Mouse (Mus musculus) hindbrain, embryonic 13.5 days (tissue): Measurements from ENCODE around the gene Itpr2. TPM values are rescaled to one million over a fixed set of nuclear protein-coding genes. Genes with fewer than 3 reads are reported as not detected.

ENCODE experiments used
- ATAC-seq: fragments of 200-750 bp; cut with Nextera tagmentation; 2 replicates; pipeline ENCODE4 v1.8.0; 2017; ENCODE audit warnings: moderate TSS enrichment; ENCODE audit not compliant: low FRiP score
- H3K27ac ChIP-seq: fragments of 300-500 bp; sonication (generic); 2 replicates; pipeline ENCODE4 v1.5.1; 2015; ENCODE audit warnings: inconsistent platforms, mild to moderate bottlenecking, moderate library complexity
- H3K27me3 ChIP-seq: fragments of 300-500 bp; sonication (generic); 2 replicates; pipeline ENCODE4 v1.6.1; 2015; ENCODE audit warnings: mild to moderate bottlenecking, inconsistent platforms
- H3K36me3 ChIP-seq: fragments of 300-500 bp; sonication (generic); 2 replicates; pipeline ENCODE4 v1.6.1; 2015; ENCODE audit warnings: mild to moderate bottlenecking, inconsistent platforms
- H3K4me1 ChIP-seq: fragments of 300-500 bp; sonication (generic); replicated peaks from 2 replicates; pipeline ENCODE4 v1.6.1; 2015; ENCODE audit warnings: inconsistent platforms
- H3K4me2 ChIP-seq: fragments of 300-500 bp; sonication (generic); 2 replicates; pipeline ENCODE4 v1.6.1; 2015; ENCODE audit warnings: inconsistent platforms, mild to moderate bottlenecking, moderate library complexity
- H3K4me3 ChIP-seq: fragments of 300-500 bp; sonication (generic); 2 replicates; pipeline ENCODE4 v1.5.1; 2015; ENCODE audit warnings: mild to moderate bottlenecking, inconsistent platforms
- H3K9ac ChIP-seq: fragments of 300-500 bp; sonication (generic); 2 replicates; pipeline ENCODE4 v1.6.1; 2015; ENCODE audit warnings: mild to moderate bottlenecking, inconsistent platforms
- H3K9me3 ChIP-seq: fragments of 300-500 bp; sonication (generic); 2 replicates; pipeline ENCODE4 v1.6.1; 2016; ENCODE audit warnings: inconsistent platforms
- WGBS: fragments of 180-500 bp; shearing (Covaris S2); methylation state at CpG from one replicate; pipeline ENCODE4 v1.1.7; 2015; 5-methylcytosine and 5-hydroxymethylcytosine counted together
- polyA plus RNA-seq: library from polyadenylated mRNA; unstranded; fragments of >200 nt; fragmentation: Nextera tagmentation; extraction: Ambion mirVana; gene quantifications from 2 replicates; pipeline ENCODE4 v1.2.1, GENCODE M21; 2015

Itpr2 gene
- polyA plus RNA-seq, 1 experiment from 2014 or later: 5.5 TPM

- Histone ChIP-seq H3K36me3 (no peaks in the 10 kb centered on the region), H3K4me3 (no peak overlapping the region), H3K4me1 (peaks cover 56% of the 10 kb centered on the region), H3K27me3 (no peaks in the 10 kb centered on the region), H3K4me2 (no peak overlapping the region), H3K27ac (peak overlapping the region; percentile 81), H3K9ac (no peak overlapping the region), H3K9me3 (no peaks in the 10 kb centered on the region)
- ATAC-seq: no peak
- WGBS: 52% methylated on average over 4 of the region's 4 CpGs
Observed at GRCm38 (mm10) chr6:146113085-146113484, 388.9 kb downstream of the Itpr2 start.

GRCm38 (mm10) chr6:146112211-146112610, 389.8 kb downstream of the Itpr2 start:
- H3K4me2 ChIP-seq: no peak overlapping the region
- no peaks in the 10 kb centered on the region for H3K27me3 ChIP-seq
- no peak overlapping the region for H3K4me3 ChIP-seq
- peak; percentile 44 for ATAC-seq
- 31% methylated on average over 7 of the region's 7 CpGs for WGBS
- peaks cover 56% of the 10 kb centered on the region for H3K4me1 ChIP-seq
- no peaks in the 10 kb centered on the region for H3K9me3 ChIP-seq
- peak overlapping the region; percentile 81 for H3K27ac ChIP-seq
- no peaks in the 10 kb centered on the region for H3K36me3 ChIP-seq
- H3K9ac ChIP-seq: no peak overlapping the region

- Histone ChIP-seq H3K4me2 (no peak overlapping the region; the same call in 1 of the 2 replicates), H3K36me3 (no peaks in the 10 kb centered on the region), H3K27ac (peak overlapping the region; percentile 81), H3K9me3 (no peaks in the 10 kb centered on the region), H3K9ac (no peak overlapping the region), H3K27me3 (no peaks in the 10 kb centered on the region), H3K4me3 (no peak overlapping the region), H3K4me1 (peaks cover 56% of the 10 kb centered on the region)
- WGBS: 30% methylated on average over 6 of the region's 6 CpGs
- ATAC-seq: 0 out of 2 replicates have a peak, but pooled peaks have one; percentile 30
Observed at GRCm38 (mm10) chr6:146111781-146112180, 390.2 kb downstream of the Itpr2 start.

- Histone ChIP-seq H3K4me1 (peaks cover 56% of the 10 kb centered on the region), H3K9ac (no peak overlapping the region), H3K4me2 (peak overlapping the region; percentile 20; the same call in 1 of the 2 replicates), H3K36me3 (no peaks in the 10 kb centered on the region), H3K27ac (peak overlapping the region; percentile 81), H3K9me3 (no peaks in the 10 kb centered on the region), H3K27me3 (no peaks in the 10 kb centered on the region), H3K4me3 (no peak overlapping the region)
- 18% methylated on average over 21 of the region's 21 CpGs for WGBS
- ATAC-seq: peak; percentile 76
Observed at GRCm38 (mm10) chr6:146110832-146111741, 390.9 kb downstream of the Itpr2 start.

GRCm38 (mm10) chr6:146110425-146110824, 391.6 kb downstream of the Itpr2 start:
- Histone ChIP-seq H3K27ac (peak overlapping the region; percentile 81), H3K4me2 (no peak overlapping the region), H3K4me3 (no peak overlapping the region), H3K36me3 (no peaks in the 10 kb centered on the region), H3K9ac (no peak overlapping the region), H3K27me3 (no peaks in the 10 kb centered on the region), H3K9me3 (no peaks in the 10 kb centered on the region), H3K4me1 (peaks cover 54% of the 10 kb centered on the region)
- WGBS: 50% methylated on average over 4 of the region's 4 CpGs
- no peak for ATAC-seq

- ATAC-seq: no peak
- no peak overlapping the region for H3K4me3 ChIP-seq
- no peak overlapping the region for H3K4me2 ChIP-seq
- no peak overlapping the region for H3K9ac ChIP-seq
- H3K27me3 ChIP-seq: no peaks in the 10 kb centered on the region
- H3K9me3 ChIP-seq: no peaks in the 10 kb centered on the region
- no peaks in the 10 kb centered on the region for H3K36me3 ChIP-seq
- WGBS: 84% methylated on average over 7 of the region's 7 CpGs
- H3K4me1 ChIP-seq: peaks cover 38% of the 10 kb centered on the region
- no peak overlapping the region for H3K27ac ChIP-seq
Observed at GRCm38 (mm10) chr6:146108695-146109094, 393.3 kb downstream of the Itpr2 start.

GRCm38 (mm10) chr6:146107117-146107832, 394.7 kb downstream of the Itpr2 start:
- Histone ChIP-seq H3K4me2 (no peak overlapping the region), H3K4me3 (no peak overlapping the region), H3K27ac (no peak overlapping the region), H3K27me3 (no peaks in the 10 kb centered on the region), H3K36me3 (no peaks in the 10 kb centered on the region), H3K4me1 (peaks cover 26% of the 10 kb centered on the region), H3K9ac (no peak overlapping the region), H3K9me3 (no peaks in the 10 kb centered on the region)
- no peak for ATAC-seq
- WGBS: 84% methylated on average over 4 of the region's 4 CpGs

GRCm38 (mm10) chr6:146083056-146083961, 418.7 kb downstream of the Itpr2 start:
- Histone ChIP-seq H3K27me3 (no peaks in the 10 kb centered on the region), H3K4me3 (no peak overlapping the region), H3K9ac (no peak overlapping the region), H3K4me2 (no peak overlapping the region), H3K9me3 (0 out of 2 replicates have a peak, but pooled peaks cover 3% of the 10 kb centered on the region), H3K4me1 (peaks cover 18% of the 10 kb centered on the region), H3K36me3 (no peaks in the 10 kb centered on the region), H3K27ac (no peak overlapping the region)
- ATAC-seq: no peak
- WGBS: 69% methylated on average over 15 of the region's 15 CpGs

- H3K4me1 ChIP-seq: peaks cover 18% of the 10 kb centered on the region
- 95% methylated on average over 9 of the region's 9 CpGs for WGBS
- H3K27me3 ChIP-seq: no peaks in the 10 kb centered on the region
- no peak overlapping the region for H3K9ac ChIP-seq
- H3K4me2 ChIP-seq: no peak overlapping the region
- H3K4me3 ChIP-seq: no peak overlapping the region
- no peak overlapping the region for H3K27ac ChIP-seq
- no peaks in the 10 kb centered on the region for H3K36me3 ChIP-seq
- no peak for ATAC-seq
- 0 out of 2 replicates have a peak, but pooled peaks cover 3% of the 10 kb centered on the region for H3K9me3 ChIP-seq
Observed at GRCm38 (mm10) chr6:146082476-146082875, 419.5 kb downstream of the Itpr2 start.

GRCm38 (mm10) chr6:146081578-146081977, 420.4 kb downstream of the Itpr2 start:
- Histone ChIP-seq H3K4me3 (no peak overlapping the region), H3K27me3 (no peaks in the 10 kb centered on the region), H3K4me1 (peaks cover 18% of the 10 kb centered on the region), H3K9ac (no peak overlapping the region), H3K9me3 (no peaks in the 10 kb centered on the region), H3K4me2 (no peak overlapping the region), H3K36me3 (no peaks in the 10 kb centered on the region), H3K27ac (no peak overlapping the region)
- 89% methylated on average over 8 of the region's 8 CpGs for WGBS
- ATAC-seq: no peak

- no peaks in the 10 kb centered on the region for H3K36me3 ChIP-seq
- ATAC-seq: no peak
Observed at GRCm38 (mm10) chr6:146080546-146081512, 421.2 kb downstream of the Itpr2 start.

More at GRCm38 (mm10) chr6:146080546-146081512, 421.2 kb downstream of the Itpr2 start:
- no peak overlapping the region for H3K27ac ChIP-seq
- H3K4me1 ChIP-seq: peaks cover 18% of the 10 kb centered on the region
- H3K4me3 ChIP-seq: no peak overlapping the region
- peaks cover 4% of the 10 kb centered on the region; the same call in 1 of the 2 replicates for H3K9me3 ChIP-seq
- WGBS: 72% methylated on average over 18 of the region's 18 CpGs
- no peak overlapping the region for H3K9ac ChIP-seq
- no peak overlapping the region for H3K4me2 ChIP-seq
- no peaks in the 10 kb centered on the region for H3K27me3 ChIP-seq
